Mouse (Mus musculus) kidney, embryonic 14.5 days (tissue): ENCODE measurements around the gene Fkbp4. TPM values are rescaled to one million over a fixed set of nuclear protein-coding genes. Genes with fewer than 3 reads are reported as not detected.
"Not testable (repeated sequence)": the region's sequence is repeated elsewhere in the genome, so short reads cannot be mapped to it uniquely, and the experiment has no call there.

Experiments
- ATAC-seq: fragments of 200-750 bp; cut with Nextera tagmentation; 2 replicates; pipeline ENCODE4 v1.8.0; 2017; ENCODE audit warnings: moderate number of reproducible peaks, mild to moderate bottlenecking, moderate TSS enrichment, moderate library complexity; ENCODE audit not compliant: low FRiP score, low TSS enrichment
- H3K27ac ChIP-seq: fragments of 300-500 bp; sonication (generic); 2 replicates; pipeline ENCODE4 v1.5.1; 2014; ENCODE audit warnings: low read depth, mild to moderate bottlenecking, low read length, moderate library complexity, mixed read lengths
- H3K27me3 ChIP-seq: fragments of 300-500 bp; sonication (generic); 2 replicates; pipeline ENCODE4 v1.6.1; 2014; ENCODE audit warnings: mild to moderate bottlenecking, low read length; ENCODE audit not compliant: control insufficient read depth, insufficient read depth
- H3K36me3 ChIP-seq: fragments of 300-500 bp; sonication (generic); 2 replicates; pipeline ENCODE4 v1.6.1; 2014; ENCODE audit warnings: low read length, mixed read lengths; ENCODE audit not compliant: control insufficient read depth, insufficient read depth
- H3K4me1 ChIP-seq: fragments of 300-500 bp; sonication (generic); 2 replicates; pipeline ENCODE4 v1.6.1; 2014; ENCODE audit warnings: low read length, mixed read lengths; ENCODE audit not compliant: control insufficient read depth, insufficient read depth
- H3K4me2 ChIP-seq: fragments of 300-500 bp; sonication (generic); replicated peaks from 2 replicates; pipeline ENCODE4 v1.6.1; 2014; ENCODE audit warnings: low read depth, mild to moderate bottlenecking, low read length
- H3K4me3 ChIP-seq: fragments of 300-500 bp; sonication (generic); 2 replicates; pipeline ENCODE4 v1.5.1; 2014; ENCODE audit warnings: mild to moderate bottlenecking, low read length
- H3K9ac ChIP-seq: fragments of 300-500 bp; sonication (generic); 2 replicates; pipeline ENCODE4 v1.6.1; 2014; ENCODE audit warnings: low read depth, mild to moderate bottlenecking, low read length, moderate library complexity
- H3K9me3 ChIP-seq: fragments of 300-500 bp; sonication (generic); 2 replicates; pipeline ENCODE4 v1.6.1; 2016; ENCODE audit warnings: low read length; ENCODE audit not compliant: control insufficient read depth
- WGBS: fragments of 180-500 bp; shearing (Covaris S2); extraction: QIAGEN DNeasy Blood & Tissue Kit; methylation state at CpG from one replicate; pipeline ENCODE4 v1.1.7; 2014; 5-methylcytosine and 5-hydroxymethylcytosine counted together
- polyA plus RNA-seq: library from polyadenylated mRNA; unstranded; fragments of >200 nt; fragmentation: Nextera tagmentation; extraction: Ambion mirVana; gene quantifications from 2 replicates; pipeline ENCODE4 v1.2.1, GENCODE M21; 2014

Gene Fkbp4
- polyA plus RNA-seq, 1 experiment from 2014 or later, result 513 TPM

- H3K36me3 ChIP-seq, result no peaks in the 10 kb centered on the region
- H3K4me2 ChIP-seq, result no peak overlapping the region
- no peaks in the 10 kb centered on the region for H3K27me3 ChIP-seq
- no peak overlapping the region for H3K4me3 ChIP-seq
- no peaks in the 10 kb centered on the region for H3K9me3 ChIP-seq
- no peak overlapping the region for H3K27ac ChIP-seq
- no peaks in the 10 kb centered on the region for H3K4me1 ChIP-seq
- no peak overlapping the region for H3K9ac ChIP-seq
- WGBS, result 84% methylated on average over 1 of the region's 1 CpGs
- ATAC-seq, result no peak
Measured at GRCm38 (mm10) chr6:128389185-128389584, 49.3 kb downstream of the Fkbp4 start.

- ATAC-seq, result no peak
- no peaks in the 10 kb centered on the region for H3K4me1 ChIP-seq
- no peaks in the 10 kb centered on the region for H3K9me3 ChIP-seq
- H3K27me3 ChIP-seq, result no peaks in the 10 kb centered on the region
- H3K27ac ChIP-seq, result no peak overlapping the region
- no peaks in the 10 kb centered on the region for H3K36me3 ChIP-seq
- no peak overlapping the region for H3K4me2 ChIP-seq
- 43% methylated on average over 1 of the region's 1 CpGs for WGBS
- H3K4me3 ChIP-seq, result no peak overlapping the region
- no peak overlapping the region for H3K9ac ChIP-seq
Measured at GRCm38 (mm10) chr6:128385026-128385425, 53.5 kb downstream of the Fkbp4 start.

GRCm38 (mm10) chr6:128383752-128384151 is 54.7 kb downstream of the Fkbp4 start:
- no peak overlapping the region for H3K4me2 ChIP-seq
- H3K27ac ChIP-seq, result no peak overlapping the region
- H3K9ac ChIP-seq, result no peak overlapping the region
- WGBS, result 63% methylated on average over 7 of the region's 7 CpGs
- no peaks in the 10 kb centered on the region for H3K4me1 ChIP-seq
- H3K4me3 ChIP-seq, result no peak overlapping the region
- ATAC-seq, result no peak
- H3K36me3 ChIP-seq, result no peaks in the 10 kb centered on the region
- H3K9me3 ChIP-seq, result no peaks in the 10 kb centered on the region
- H3K27me3 ChIP-seq, result no peaks in the 10 kb centered on the region

GRCm38 (mm10) chr6:128381254-128381653 is 57.2 kb downstream of the Fkbp4 start:
- H3K4me2 ChIP-seq, result no peak overlapping the region
- no peak overlapping the region for H3K27ac ChIP-seq
- no peak overlapping the region for H3K9ac ChIP-seq
- peaks cover 2% of the 10 kb centered on the region; the same call in 1 of the 2 replicates for H3K36me3 ChIP-seq
- H3K27me3 ChIP-seq, result no peaks in the 10 kb centered on the region
- H3K9me3 ChIP-seq, result no peaks in the 10 kb centered on the region
- 74% methylated on average over 3 of the region's 3 CpGs for WGBS
- H3K4me3 ChIP-seq, result no peak overlapping the region
- ATAC-seq, result no peak
- no peaks in the 10 kb centered on the region for H3K4me1 ChIP-seq

- WGBS, result 73% methylated on average over 1 of the region's 1 CpGs
Measured at GRCm38 (mm10) chr6:128380594-128381167, 57.8 kb downstream of the Fkbp4 start.

More at GRCm38 (mm10) chr6:128380594-128381167, 57.8 kb downstream of the Fkbp4 start:
- not testable (repeated sequence) for H3K9ac ChIP-seq, H3K9me3 ChIP-seq, ATAC-seq, H3K4me1 ChIP-seq, H3K4me3 ChIP-seq, H3K27ac ChIP-seq, H3K36me3 ChIP-seq, H3K27me3 ChIP-seq, H3K4me2 ChIP-seq

Other genes with a start within 250 kb of the Fkbp4 start
- 1.5 and 2.2 TPM in 2 replicates for gene Tead4, start 137.9 kb downstream of the Fkbp4 start, polyA plus RNA-seq
- gene Tulp3, start 82.8 kb downstream of the Fkbp4 start, polyA plus RNA-seq, result 22.3 and 28.1 TPM in 2 replicates
- 132 and 137 TPM in 2 replicates for gene Rhno1, start 75.8 kb downstream of the Fkbp4 start, polyA plus RNA-seq
- 26.7 and 48.2 TPM in 2 replicates for gene Foxm1, start 75.7 kb downstream of the Fkbp4 start, polyA plus RNA-seq
- 0.26 and 0.60 TPM in 2 replicates for gene Tex52, start 63.2 kb downstream of the Fkbp4 start, polyA plus RNA-seq
- not detected in 2 replicates for gene Gm44596, start 63.2 kb downstream of the Fkbp4 start, polyA plus RNA-seq
- gene Nrip2, start 39.4 kb downstream of the Fkbp4 start, polyA plus RNA-seq, result 13.3 and 17.9 TPM in 2 replicates
- 24.0 and 35.7 TPM in 2 replicates for gene Itfg2, start 13.7 kb downstream of the Fkbp4 start, polyA plus RNA-seq
- gene Pzp, start 88.0 kb upstream of the Fkbp4 start, polyA plus RNA-seq, result 0.07 and 1.0 TPM in 2 replicates
- gene A2ml1, start 142.9 kb upstream of the Fkbp4 start, polyA plus RNA-seq, result 0.26 and 0.30 TPM in 2 replicates
- 0.46 TPM in 1 of 2 replicates, not detected in the other for gene Klrb1a, start 184.9 kb upstream of the Fkbp4 start, polyA plus RNA-seq
- gene Clec2h, start 223.7 kb upstream of the Fkbp4 start, polyA plus RNA-seq, result 0.11 TPM in 1 of 2 replicates, not detected in the other